Mouse (Mus musculus): Measurements from ENCODE around the gene Serpine1.
A peak's percentile ranks its signal among the peaks of the same experiment; 100 is the strongest.

Gene Serpine1

DNA sequence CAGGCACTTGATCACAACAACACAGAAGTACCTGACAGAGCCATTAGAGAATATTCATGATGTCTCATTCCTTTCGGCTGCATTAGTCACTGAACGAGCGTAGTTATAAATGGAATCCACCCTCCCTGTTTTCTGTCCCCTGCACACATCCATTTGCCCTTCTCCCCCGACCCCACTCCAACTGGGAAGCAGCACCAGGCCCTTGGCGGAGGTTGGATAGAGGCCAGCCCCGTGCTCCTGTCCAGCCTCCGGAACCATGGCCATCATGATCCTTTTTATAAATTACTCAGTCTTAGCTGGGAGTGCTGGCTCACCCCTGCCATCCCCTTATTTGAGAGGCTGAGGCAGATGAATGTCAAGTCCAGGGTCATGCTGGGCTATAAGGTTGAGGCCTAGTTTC, 17.8 kb downstream of the Serpine1 start:
- no peak for DNase-seq

- no peak for DNase-seq
Observed at GRCm38 (mm10) chr5:137051914-137052505, 20.1 kb downstream of the Serpine1 start.

GRCm38 (mm10) chr5:137051125-137051524, 20.9 kb downstream of the Serpine1 start:
- no peak for DNase-seq

DNA sequence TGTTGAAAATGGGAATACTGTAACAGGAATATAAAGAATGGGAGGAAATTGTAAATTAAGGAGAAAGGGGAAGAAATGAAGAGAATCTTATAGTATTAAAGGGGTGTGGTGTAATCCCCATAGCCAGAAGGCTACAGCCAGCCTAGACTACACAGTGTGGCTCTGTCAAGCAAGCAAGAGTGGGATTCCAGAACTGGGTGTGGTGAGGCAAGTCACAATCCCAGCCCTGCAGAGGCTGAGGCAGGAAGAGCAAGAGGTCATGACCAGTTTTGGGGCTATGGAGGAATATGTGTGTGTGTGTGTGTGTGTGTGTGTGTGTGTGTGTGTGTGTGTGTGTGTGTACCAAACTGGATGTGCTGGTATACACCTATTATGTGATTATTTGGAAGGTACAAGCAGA, 25.1 kb downstream of the Serpine1 start:
- DNase-seq: no peak

- no peak for DNase-seq
Observed at GRCm38 (mm10) chr5:137046324-137046718, 25.7 kb downstream of the Serpine1 start.

DNA sequence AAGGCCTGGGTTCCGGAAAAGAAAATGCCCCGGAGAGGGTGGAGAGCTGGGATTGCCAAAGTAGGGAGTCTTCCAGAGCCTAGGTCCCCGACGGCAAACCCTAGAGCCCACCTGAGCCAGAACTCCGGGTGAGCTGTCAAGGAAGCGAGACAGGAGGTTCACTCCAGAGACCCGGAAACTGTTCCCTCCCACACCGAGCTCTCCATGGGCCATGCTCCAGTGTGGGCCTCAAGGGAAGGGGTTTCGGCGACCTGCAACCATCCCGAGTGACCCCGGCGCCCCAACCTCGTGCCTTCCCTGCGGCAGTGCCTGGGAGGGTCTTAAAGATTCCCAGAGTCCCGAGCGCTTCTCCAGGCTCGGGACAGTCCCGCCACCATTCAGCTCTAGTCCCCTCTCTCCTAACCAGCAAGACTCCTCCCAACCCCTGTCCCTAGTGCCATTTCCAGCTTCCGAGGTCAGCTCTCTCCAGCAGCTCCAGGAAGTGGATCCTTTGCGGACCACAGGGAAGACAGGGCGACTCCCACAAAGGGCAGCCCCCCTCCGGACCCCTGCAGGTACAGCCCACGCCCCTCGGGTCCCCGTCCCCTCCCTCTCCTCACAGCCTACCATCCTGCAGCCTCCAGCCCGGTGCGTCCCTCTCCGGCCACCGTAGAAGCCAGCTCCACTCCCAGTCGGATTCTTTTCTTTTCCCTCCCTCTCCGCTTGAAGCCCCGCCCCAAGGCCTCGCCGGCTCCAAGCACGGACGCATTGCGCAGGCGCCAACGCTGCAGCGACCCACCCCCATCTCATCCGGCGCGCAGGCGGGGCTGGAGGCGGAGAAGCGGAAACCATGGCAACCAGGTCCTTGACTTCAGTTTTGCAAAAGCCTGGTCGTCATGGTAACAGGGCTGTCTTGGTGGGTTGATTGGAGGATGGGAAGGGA, 26.4 kb downstream of the Serpine1 start, which contains the start of gene Ap1s1:
TSS of gene Ap1s1 (minus strand) at position 734 of the 922 bp plus-strand sequence.
- peak; percentile 95 to 97 for DNase-seq

DNA sequence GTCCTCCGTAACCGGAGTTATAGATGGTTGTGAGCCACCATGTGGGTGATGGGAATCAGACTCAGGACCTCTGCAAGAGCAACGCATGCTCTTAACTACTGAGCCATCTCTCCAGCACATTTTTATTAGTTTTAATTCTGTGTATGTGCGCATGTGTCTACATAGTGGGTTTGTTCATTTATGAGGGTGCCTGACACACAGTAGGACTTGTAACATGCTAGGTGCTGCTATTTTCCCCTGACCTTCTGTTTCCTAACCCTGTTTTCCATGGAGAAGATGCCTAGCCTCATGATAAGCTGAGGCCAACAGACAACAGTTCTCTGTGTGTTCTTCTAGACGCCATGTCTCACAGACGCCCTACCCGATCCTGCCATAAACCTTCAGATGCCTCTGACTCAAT, 28.1 kb downstream of the Serpine1 start:
- DNase-seq: no peak

- DNase-seq: no peak
Observed at GRCm38 (mm10) chr5:137041442-137041841, 30.6 kb downstream of the Serpine1 start.

GRCm38 (mm10) chr5:137039453-137039852, 32.6 kb downstream of the Serpine1 start:
- no peak for DNase-seq

DNA sequence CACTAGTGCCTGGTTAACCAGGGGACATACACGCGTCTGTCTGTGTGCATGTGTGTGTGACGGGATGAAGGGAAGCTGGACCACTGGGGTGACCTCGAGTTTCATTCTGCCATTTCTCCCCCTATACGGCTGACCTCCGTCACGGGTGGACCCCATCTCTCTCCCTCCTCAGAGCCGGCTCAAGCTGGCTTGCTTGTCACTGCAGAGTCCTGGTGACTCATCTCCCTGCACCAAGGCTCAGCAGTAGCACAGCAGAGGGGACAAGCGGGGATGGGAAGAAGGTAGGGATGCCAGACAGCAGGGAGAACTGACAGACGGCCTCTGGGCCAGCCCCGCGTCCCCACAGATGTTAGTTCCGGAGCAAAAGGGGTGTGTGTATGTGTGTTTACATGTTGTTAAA, 35.9 kb downstream of the Serpine1 start:
- DNase-seq: no peak

DNA sequence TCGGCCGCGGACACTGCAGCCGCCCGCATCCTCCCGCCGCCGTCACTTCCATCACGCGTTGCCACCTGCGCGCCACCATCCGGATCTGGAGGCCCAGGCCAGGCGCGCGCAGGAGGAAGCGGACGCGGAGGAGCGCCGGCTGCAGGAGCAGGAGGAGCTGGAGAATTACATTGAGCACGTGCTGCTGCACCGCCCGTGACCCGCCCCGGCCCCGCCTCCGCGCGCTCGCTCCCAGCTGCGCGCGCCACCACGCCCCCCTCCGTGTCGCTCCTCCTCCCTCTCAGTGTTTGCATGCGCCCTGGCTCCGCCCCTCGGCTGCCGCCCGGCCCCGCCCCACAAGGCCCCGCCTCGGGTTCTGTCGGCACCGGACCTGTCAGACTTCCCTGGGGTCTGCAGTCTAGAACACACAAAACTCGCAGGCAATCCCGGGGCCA, 39.4 kb downstream of the Serpine1 start:
- peak; percentile 90 to 93 for DNase-seq

DNA sequence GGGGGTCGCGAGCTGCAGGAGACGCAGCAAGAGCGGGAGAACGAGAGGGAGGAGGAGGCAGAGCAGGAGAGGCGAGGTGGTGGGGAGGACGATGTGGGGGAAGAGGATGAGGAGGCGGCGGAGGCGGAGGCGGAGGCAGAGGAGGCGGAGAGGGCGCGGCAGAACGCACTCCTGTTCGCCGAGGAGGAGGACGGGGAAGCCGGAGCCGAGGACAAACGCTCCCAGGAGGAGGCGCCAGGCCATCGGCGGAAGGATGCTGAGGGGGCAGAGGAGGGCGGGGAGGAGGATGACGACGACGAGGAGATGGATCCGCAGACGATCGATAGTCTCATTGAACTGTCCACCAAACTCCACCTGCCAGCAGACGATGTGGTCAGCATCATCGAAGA, 40.0 kb downstream of the Serpine1 start:
- peak in 1 of 2 experiments; percentile 17 for DNase-seq

GRCm38 (mm10) chr5:137031076-137032032, 40.7 kb downstream of the Serpine1 start:
- peak in 1 of 2 experiments; percentile 19 for DNase-seq

GRCm38 (mm10) chr5:137030416-137030810, 41.7 kb downstream of the Serpine1 start:
- no peak for DNase-seq

DNA sequence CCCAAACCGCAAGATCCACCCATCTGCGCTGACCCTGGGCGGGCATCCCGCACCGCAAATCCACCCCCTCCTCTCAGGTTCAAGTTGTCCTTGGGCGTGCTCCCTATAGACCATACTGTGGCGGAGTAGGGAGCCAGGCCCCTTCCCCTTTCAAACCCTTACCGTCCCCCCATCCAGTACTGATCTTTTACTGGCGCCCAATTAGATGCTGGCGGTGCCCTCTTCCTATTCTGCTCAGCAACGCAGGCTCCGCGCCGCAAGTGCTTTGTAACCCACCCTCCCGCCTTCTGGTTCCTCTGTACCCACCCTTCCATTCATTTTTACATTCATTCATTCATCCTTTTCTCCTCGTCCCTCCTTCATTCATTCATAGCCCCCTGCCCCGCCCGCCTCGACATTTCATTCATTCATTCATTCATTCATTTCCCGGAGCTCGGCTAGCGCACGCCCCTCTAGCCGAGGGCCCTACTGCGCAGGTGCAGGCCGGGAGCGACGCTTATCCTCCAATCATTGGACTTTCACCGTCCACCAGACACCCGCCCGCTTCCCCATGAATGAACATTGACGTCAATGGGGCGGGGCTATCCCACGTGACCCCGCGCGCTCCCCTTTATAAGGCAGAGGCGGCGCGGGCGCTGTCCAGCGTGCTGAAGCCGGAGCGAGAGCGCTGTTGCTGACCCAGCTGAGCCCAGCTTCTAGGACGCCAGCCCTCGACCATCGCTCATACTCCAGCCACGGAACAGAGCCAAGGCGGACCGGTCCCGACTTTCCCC, 42.2 kb downstream of the Serpine1 start:
- DNase-seq: peak; percentile 92 to 94

GRCm38 (mm10) chr5:137029273-137029585, 42.8 kb downstream of the Serpine1 start:
- DNase-seq: no peak

DNA sequence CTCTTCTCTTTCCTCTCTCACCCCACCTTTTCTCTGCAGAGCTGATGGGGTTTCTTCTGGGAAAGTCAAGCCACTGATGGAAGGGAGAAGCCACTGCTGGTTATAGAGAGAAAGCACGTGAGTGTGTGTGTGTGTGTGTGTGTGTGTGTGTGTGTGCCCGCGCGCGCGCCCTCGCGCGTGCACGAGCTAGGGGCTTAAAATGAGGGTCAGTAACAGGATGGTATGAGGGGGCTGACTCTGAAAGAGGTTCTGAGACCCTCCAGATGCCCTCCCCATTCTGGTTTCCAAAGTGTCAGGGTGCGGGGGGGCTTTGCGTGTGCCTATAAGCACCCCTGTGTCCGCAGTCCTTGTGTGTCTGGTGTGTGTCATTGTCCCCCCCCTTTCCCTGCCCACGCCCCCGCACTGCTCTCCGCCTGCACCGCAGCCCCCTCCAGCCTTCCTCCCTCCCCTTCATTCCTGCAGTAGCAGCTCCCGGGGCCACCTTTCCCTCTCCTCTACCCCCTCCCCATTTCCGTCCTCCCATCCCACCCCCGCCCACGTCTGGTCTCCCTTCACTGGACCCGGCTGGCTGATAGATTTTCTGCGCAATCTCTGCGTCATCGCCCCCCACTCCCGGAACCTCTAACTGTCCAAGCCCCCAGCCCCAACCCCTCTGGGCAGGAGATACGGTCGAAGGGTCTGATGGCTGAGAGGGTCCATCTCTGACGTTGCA, 43.4 kb downstream of the Serpine1 start:
- no peak for DNase-seq

GRCm38 (mm10) chr5:137026092-137026491, 46.0 kb downstream of the Serpine1 start, which contains the start of gene Vgf:
TSS of gene Vgf (plus strand) at chr5:137026392.
- no peak for DNase-seq

- DNase-seq: peak; percentile 64 to 74
Observed at GRCm38 (mm10) chr5:137025132-137025531, 46.9 kb downstream of the Serpine1 start.

DNA sequence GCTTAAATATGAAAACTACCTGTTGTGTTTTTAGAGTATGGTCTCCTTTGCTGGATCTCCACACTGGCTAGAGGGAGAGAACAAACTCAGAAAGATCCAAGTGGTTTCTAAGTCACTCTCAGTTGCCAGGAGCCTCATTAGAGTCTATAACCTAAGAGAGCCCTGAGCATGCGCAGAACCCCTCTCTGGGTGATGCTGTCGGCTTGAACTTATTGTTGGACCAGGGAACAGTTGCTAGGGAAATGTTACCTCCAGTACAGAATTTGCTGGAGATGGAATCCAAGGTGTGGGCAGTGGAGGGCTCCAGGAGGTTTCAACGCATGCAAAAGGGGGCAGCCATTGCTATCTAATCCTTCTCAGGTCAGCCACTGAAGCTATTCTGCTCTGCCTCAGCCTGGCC, 47.8 kb downstream of the Serpine1 start:
- no peak for DNase-seq

DNA sequence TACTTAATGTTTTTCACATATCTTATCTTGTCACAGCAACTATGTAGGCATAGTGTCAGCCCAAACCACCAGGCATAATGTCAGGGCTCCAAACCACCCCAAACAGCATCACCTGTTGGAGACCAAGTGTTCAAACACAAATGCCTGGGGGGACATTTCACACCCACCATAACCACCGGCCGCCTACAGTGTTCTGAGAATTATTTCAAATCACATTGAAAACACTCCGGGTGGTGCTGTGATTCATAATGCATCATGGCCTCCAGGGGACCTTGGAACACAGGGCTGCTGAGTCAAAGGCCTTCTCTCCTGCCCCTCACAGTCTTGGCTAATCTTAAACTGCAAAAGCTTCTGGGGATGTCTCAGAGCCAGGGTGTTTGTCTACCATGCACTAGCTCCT, 56.2 kb downstream of the Serpine1 start:
- no peak for DNase-seq

All from lung, adult 18-20 months (tissue).